Mouse (Mus musculus): ENCODE results near the gene Map4.

Gene Map4

DNA sequence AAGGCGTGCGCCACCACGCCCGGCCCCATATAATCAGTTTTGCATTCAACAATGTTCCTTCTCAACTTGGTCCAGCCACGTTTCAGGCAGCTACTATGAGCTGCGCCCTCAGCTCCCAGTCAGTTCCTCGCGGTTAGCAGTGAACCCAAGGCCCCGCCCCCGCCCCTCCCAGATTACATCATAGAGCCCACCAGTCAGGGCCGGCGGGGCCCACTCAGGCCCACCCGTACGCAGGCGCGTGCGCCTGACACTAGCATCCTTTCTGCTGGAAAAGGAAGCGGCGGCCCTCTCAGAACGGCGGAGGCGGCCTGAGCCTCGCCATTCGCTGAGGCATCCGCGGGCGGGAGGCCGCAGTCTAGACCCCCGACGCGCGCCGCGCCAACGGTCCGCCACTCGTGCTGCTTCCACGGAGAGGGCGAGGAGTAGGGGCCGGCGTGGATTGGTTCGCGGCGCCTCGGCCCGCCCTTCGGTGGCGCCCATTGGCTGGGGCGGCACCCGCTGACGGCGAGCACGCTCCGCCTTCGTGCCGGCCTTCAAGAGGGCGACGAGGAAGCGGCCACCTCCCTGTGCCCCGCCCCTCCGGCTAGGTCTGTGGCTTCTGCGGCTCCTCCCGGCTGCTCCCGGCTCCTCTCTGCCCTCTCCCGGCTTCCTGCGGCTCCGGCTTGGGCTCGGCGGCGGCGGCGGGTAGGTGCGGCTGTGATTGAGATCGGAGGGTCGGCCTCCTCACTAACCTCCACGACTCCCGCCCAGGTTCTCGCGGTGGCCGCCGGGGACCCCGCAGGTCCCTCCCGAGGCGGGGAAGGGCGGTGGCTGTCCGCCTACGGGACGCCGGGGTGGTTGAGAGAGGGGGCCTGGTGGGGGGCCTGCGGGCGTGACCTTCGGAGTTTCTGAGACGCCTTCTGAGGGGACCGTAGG lies at the start of gene Map4:
TSS of gene Map4 (plus strand) at position 204 of the 915 bp plus-strand sequence.
- peak; percentile 97 for DNase-seq (ENCODE audit: low read depth, low spot score)

DNA sequence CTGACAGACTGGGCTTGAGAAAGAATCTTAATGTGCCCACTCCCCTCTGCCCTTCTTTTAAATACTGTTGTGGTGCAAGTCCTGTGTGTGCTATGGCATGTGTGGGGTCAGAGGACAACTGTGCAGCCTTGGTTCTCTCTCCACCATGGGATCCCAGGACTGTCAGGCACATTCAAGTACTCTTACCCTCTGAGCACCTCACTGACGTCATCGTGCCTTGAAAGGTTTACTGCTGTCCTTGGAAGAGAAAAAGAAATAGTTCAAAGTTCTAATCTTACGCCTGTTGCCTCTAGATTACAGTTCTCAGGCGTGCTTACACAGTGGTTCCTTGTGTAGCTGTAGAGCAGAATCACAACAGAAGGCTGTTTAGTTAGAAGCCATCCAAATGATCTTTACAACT lies 45.0 kb upstream of the Map4 start:
- no peak for DNase-seq (ENCODE audit: low read depth, low spot score)

DNA sequence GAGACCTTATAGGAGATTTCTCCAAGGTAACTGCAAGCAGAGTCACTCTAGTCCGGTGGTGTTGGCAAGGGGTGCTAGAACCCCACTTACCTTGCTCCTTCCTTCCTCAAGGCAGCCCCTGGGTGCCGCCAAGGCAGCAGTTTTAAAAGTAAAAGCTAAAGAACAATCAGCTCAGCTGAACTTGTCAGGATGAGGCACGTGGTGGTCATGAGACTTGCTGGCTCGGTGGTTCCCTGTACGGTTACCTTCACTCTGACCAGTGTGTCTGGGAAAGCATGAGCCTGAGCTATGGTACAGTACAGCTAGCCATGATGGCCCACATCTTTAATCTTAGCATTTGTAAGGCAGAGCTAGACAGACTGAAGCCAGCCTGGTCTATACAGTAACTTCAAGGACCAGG lies 43.9 kb upstream of the Map4 start:
- no peak for DNase-seq (ENCODE audit: low read depth, low spot score)

DNA sequence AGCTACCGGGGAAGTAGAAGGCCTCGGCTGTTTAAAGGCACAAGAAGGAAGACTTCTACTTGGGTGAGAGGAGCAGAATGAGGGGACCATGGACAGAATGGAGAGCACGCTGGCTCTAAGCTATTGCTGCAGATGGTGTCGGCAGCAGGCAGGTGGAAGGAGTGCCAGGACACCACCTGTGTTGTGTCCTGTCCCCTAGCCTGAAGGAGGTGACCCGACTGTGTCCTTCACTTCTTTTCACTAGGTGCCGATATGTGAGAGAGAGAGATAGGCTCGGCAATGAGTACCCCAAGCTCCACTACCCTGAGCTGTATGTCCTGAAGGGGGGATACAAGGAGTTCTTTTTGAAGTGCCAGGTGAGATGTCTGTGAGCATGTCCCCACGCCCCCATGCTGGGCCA lies 39.8 kb upstream of the Map4 start:
- DNase-seq (ENCODE audit: low read depth, low spot score) = no peak

DNA sequence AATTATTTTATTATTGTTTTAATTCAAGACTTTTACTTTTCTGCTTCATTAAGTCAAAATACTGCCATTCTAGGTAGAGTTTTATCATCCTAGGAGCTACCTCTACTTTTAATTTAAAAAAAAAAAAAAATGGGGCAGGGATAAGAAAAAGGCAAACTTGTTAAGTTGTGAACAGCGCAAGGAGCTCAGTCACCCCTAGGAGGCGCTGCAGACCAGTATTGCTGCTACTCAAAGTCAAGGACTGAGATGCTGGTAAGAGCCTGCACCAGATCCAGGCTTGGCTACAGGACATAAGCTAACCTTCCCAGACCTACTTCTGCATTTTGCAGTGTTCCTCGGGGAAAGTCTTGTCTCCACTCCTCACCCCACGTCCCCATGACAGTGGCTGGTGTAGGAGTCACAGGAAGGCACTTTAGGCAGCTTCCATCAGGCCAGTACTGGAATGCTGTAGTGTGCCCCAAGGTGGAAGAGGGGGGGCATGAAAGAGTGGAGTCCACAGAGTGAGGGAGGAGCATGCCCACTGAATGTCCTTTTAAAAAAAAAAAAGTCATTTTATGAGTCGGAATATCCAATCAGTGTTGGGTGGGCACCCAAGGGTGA lies 38.5 kb upstream of the Map4 start:
- DNase-seq (ENCODE audit: low read depth, low spot score) = peak; percentile 89

DNA sequence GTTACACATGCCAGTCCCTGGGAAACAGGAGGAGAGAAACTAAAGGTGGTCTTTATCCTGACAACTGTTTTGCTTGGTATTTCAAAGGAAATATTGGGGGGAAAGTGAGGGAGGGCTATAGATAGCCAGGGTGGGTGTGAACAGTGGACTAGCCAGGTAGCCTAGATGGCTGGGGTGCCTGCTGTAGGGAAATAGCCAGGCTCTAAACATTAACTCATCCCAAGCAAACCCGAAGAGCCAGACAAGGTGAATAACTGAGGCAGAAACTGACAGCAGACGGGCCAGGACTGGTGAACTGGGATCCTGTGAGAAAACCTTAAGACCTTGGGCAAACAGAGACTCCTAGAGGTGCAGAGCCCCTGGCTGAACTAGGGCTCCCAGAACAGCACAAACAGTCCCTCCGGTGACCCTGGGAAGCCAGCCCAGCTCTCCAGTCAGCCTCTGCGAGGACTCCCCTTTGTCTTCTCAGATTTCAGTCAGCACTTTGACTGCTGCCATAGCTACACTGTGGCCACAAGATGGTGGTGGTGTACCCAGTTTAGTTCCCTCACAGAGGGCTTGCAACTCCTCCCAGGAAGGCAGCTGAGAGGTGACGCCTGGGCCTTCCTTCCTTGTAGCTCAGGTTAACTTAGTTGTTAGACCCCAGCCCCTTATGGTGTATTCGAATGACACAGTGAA lies 36.7 kb upstream of the Map4 start:
- peak; percentile 92 for DNase-seq (ENCODE audit: low read depth, low spot score)

DNA sequence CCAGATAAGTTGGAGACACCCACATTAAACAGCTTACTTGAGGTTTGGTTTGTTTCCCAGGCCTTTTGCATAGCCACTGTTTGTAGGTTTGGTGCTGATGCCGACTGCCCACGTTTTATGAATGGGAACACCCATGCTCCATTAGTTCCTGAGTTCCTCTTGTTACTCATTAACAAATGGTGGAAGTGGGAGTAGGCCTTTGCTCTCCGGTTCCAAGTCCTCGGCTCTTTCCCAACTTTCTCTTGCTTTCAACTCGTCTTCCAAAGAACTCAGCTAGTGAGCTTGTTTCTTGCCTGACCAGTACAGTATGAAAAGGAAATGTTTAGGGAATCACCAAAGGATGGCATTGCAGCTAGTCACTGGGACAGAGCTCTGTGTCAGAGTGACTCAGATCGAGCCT lies 35.7 kb upstream of the Map4 start:
- no peak for DNase-seq (ENCODE audit: low read depth, low spot score)

DNA sequence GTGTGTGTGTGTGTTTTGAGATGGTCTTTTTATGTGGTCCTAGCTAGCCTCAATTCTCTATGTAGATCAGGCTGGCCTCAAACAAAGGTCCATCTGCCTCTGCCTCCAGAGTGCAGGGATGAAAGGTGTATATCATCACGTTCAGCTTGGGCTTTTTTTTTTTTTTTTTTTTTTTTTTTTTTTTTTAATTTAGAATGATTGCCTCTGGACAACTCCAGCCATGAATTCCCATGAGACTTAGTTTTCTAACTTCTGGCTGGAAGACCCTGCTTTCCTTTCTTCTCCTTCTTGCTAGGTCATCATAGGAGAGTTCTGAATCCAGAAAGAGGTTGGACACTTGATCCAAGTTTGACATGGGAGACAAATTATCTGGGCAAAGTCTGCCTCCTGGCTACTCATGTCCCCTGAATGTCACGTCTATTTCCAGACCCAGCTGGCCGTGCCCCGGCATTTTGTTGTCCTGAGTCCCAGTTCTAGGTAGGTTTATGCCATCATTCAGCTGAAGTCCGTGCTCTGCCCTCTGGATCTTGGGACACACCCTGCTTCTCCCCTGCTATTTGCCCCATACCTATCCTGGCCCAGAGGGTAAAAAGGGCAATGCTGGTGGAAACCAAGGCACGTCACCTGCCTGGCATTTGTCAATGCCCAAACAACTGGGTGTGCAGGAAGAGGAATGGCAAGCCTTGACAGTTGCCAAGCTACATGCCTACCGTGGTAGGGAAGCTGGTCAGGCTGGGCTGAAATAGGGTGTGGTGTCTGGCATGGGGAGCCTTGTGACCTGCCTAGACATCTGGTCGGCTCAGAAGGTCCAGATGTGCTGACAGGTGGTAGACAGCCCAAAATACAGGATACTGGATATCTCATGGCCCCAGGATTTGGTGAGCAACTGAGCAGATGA lies 34.8 kb upstream of the Map4 start:
- no peak for DNase-seq (ENCODE audit: low read depth, low spot score)

DNA sequence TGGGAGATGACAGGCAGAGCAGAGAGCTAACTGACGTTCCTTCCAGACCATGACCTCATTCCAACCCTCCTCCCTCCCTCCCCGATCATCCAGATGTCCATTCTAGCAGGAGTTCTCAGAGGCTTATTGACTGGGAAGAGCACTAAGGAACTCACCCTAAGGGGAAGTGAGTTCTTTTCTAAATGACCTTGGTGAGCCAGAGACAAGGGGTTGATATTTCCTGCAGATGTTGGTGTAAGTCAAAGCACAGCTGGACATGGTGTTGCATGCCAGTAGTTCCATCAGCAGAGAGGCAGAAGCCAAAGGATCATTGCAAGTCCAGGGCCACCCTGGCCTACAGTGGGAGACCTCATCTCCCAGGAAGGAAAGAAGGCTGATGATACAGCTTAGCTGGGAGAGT lies 33.2 kb upstream of the Map4 start:
- DNase-seq (ENCODE audit: low read depth, low spot score) = peak; percentile 31

DNA sequence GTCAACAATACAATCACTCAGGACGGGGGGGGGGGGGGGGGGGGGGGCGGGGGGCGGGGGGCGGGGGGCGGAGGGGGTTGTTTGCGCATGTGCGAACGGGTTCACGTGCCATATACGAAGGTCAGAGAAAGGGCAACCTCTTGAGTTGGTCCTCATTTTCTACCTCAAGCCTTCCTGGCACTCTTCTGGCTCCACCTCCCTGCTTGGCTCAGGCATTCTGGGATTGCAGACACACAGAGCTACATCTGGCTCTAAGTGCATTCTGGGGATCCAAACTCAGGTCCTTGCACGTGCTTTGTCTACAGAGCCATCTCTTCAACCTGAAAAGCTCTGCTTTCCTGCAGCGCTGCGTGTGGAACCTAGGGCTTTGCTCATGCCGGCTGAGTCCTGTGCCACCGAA lies 31.9 kb upstream of the Map4 start:
- peak; percentile 87 for DNase-seq (ENCODE audit: low read depth, low spot score)

DNA sequence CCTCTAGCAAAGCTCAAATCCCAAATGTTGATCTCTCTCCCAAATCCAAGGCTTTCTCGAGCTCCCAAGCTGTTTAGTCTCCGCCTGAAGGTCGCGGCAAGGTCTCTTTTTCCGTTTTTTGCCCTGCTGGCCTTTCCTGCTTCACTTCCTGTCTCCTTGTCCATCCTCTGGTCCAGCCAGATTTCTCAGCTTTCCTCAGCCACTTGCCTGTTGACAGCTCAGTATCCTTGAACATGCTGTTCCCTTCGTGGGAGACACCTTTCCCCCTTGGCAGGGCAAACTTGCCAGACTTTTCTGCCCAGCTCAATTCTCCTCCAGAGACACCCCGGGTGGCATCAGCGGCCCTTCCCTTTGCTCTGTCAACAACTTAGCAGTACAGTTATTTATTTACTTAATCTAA lies 31.5 kb upstream of the Map4 start:
- no peak for DNase-seq (ENCODE audit: low read depth, low spot score)

DNA sequence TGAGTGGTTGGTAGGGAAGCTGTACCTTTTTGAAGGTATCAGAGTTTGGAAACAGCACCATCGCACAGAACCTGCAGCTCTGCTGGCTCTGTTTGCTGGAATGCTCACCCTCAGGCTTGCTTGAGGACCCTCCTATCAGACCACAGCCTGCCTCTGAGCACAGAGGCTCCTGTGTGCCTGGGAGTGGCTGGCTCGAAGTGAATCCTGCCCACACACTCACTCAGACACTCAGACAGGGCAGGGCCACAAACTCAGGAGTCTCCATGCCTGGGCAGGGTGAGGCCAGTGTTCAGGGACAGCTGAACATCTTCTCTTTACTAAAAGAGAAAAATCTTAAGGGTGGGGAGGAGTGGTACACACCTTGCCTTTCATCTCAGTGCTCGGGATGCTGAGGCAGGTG lies 30.7 kb upstream of the Map4 start:
- DNase-seq (ENCODE audit: low read depth, low spot score) = peak; percentile 75

DNA sequence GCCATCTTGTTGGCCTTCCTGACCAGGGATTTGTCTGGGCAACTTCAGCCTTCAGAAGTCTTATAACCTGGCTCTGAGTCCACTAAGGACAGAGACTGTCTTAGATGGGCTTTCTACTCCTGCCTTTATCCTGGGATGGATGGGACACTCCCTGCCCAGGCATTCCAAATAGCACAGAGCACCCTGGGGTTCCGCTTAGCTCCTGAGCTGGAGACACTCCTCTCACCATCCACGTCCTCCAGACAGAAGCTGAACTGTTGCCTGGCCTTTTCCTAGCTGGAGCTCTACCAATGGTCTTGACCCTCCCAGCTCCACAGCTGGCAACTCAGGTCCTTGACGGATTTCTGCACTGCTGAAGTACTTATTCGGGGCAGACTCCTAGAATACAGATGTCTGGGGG lies 29.0 kb upstream of the Map4 start:
- DNase-seq (ENCODE audit: low read depth, low spot score) = peak; percentile 85

DNA sequence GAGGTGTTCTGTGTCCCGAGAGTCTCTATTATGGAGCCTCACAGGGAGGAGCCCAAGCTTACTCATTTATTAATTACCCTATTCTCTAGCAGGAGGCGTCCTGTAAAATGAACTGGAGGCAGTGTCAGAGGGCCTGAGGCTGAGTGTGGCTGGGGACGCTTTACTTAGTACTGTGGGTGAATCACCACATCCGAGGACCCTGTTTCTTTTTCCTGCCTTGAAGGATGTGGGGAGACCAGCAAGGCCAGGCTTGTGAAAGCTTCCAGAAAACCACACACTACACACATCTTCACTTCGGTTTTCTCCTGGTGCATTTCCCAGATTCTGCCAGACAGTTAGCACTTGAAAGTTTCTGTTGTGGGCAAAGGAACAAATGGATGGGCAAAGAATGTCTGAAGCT lies 28.5 kb upstream of the Map4 start:
- DNase-seq (ENCODE audit: low read depth, low spot score) = no peak

DNA sequence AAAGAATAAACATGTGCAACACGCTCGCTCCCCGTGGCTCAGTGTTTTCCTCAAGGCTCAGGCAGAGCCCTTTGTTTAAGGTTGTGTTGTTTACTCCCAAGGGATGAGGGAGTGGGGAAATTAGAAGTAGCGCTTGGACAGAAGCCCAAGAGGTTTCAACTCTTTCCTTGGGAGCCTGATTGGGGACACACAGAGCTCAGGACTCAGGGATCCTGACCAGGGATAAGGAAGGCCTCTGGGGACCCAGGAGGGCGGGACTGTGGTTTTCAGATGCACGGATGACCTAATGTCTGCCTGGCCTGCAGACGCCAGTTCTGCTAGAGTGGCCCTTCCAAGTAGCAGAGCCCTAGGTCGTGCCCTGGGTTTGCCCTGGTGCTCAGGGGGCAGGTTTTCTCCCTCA lies 24.0 kb upstream of the Map4 start:
- DNase-seq (ENCODE audit: low read depth, low spot score) = no peak

DNA sequence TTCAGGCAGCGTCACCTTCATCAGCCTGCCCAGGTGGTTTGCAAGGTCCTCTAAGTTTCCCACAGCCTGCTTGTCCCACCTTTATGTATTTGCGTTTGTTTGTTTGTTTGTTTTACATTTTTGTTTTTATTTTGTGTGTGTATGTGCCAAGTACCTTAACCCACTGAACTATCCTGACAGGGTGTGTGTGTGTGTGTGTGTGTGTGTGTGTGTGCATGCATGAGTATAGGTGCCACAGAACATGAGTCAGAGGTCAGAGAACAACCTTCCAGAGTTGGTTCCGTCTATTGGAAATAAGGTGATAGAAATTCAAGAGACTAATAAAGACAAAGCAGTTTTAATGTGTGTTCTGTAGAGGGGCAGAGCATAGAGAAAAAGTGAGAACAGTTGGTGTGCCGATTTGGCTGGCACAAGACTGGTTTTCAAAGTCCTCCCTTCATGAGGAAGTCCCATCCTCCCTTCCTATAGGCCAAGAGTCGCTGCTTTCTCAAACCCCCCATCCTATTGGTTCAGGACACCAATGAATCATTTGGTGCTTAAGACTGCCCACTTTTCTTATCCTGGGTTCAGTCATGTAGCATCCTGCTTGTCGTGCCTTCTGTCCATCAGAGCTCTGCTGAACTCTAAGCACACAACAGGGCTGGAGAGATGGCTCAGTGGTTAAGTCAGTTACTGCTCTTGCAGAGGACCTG lies 23.3 kb upstream of the Map4 start:
- peak; percentile 79 for DNase-seq (ENCODE audit: low read depth, low spot score)

DNA sequence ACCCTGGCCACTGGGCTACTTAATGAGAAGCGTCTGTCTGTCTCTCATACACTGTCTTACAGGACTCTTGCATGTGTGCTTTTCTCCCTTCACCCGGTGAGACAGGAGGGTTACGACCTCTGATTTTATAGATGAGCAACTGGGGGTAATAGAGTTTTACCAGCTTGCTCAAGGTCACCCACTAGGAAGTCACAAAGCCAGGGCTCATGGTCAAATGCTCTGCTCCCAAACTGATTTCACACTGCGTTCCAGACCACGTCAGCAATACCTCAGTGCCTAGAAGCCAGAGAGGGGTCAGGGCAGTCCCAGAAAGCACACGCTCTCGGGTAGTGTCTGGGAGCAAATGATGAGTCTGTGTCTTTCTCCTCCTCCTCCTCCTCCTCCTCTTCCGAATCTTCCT lies 22.2 kb upstream of the Map4 start:
- DNase-seq (ENCODE audit: low read depth, low spot score) = peak; percentile 65

DNA sequence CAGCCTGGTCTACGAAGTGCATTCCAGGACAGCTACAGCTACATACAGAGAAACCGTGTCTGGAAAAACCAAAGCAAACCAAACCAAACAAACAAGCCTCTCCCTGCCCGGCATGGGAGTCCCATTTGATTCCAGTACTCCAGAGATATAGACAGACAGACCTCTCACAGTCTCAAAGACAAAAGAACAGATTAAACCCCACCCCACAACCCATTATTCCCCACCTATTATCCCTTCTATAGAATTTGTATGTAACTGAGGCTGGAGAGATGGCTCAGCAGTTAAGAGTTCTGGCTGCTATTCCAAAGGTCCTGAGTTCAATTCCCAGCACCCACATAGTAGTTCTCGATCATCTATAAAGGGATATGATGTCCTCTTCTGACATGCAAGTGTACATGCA lies 21.3 kb upstream of the Map4 start:
- DNase-seq (ENCODE audit: low read depth, low spot score) = peak; percentile 90

DNA sequence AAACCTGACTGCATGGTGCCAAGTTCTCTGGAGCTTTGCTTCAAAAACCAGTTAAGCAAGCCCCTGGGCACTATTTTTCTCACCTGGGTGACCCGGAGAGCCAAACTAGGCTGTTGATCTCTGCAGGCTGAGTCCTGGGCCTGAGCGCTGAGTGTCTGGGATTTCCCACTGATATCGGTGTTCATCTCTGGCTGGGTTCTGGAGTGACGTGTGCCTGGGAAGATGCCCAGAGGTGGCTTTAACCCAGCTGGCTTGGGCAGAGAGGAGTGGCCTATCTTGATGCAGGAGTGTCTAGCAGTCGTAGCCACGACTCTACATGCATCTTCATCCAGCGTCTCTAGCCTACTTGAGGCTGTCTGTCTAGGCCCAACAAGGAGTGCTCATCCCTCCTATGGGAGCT lies 19.5 kb upstream of the Map4 start:
- no peak for DNase-seq (ENCODE audit: low read depth, low spot score)

DNA sequence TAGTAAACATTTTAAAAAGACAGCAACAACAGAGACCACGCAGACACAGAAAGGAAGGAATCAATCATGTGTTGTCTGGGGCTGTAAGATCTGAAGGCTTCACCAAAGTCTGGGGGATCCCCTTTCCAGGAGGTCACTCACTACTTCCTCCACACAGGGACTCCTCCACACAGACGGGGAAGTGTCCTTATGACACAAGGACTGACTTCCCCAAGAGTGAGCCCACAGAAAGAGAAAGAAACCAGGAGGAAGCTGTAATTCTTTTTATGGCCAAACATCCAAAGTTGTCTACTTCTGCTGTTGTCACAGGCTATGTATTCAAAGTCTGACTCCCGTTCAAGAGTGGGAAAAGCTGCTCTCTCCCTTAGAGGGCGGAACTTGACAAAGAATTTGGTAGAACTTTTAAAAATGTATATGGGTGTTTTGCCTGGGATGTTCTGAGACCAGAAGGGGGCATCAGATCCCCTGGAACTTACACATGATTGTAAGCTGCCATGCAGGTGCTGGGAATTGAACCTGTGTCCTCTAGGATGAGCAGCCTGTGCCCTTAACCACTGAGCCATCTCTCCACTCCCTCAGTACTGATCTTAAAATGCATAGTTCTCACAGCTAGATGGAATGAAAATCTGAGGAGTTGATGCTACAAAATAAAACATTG lies 16.9 kb upstream of the Map4 start:
- peak; percentile 35 for DNase-seq (ENCODE audit: low read depth, low spot score)

DNA sequence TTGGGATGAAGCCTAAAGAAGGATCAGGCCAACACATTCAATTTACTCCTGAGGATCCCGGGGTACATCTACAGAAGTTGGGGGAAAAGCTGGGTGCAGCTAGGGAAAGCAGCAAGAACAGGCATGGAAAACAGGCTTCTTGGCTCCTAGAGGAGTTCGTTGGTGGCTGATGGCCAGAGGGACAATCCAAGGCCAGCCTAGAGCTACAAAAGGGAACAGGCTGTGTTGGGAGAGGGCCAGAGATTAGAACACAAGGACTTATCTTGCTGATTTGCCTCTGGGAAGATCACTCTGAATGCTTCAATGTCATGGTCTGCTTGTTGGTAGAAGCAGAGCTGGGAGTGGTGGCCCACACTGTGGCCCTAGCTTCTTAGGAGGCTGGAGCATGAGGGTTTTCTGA lies 13.3 kb upstream of the Map4 start:
- no peak for DNase-seq (ENCODE audit: low read depth, low spot score)
